7 mouse cellular contexts compared by ENCODE assay signal in genomic region chr17:49530215-49530614, GRCm38 (mm10). TPM values are rescaled to one million over a fixed set of nuclear protein-coding genes. Genes with fewer than 3 reads are reported as not detected.
DNase-seq lines count a peak whose midpoint lies in the region; ATAC-seq and TF ChIP-seq lines count a peak whose summit lies in the region.

No protein-coding gene starts in this region.

- H3K27me3 ChIP-seq in embryonic facial prominence, embryonic 10.5 days (replicated peaks; ENCODE audit: low read depth, poor library complexity, severe bottlenecking), result no peaks in the 10 kb centered on the region
- no peaks in the 10 kb centered on the region for H3K27me3 ChIP-seq in liver, embryonic 13.5 days

- no peaks in the 10 kb centered on the region for H3K4me1 ChIP-seq in embryonic facial prominence, embryonic 10.5 days
- no peaks in the 10 kb centered on the region for H3K4me1 ChIP-seq in liver, embryonic 13.5 days (replicated peaks)

- no peak for ATAC-seq in liver, embryonic 13.5 days (ENCODE audit: low read depth)

- no peak overlapping the region for H3K4me2 ChIP-seq in liver, embryonic 13.5 days

- intact Hi-C loops in left cerebral cortex, adult 2 months (cut with DNase I), result loop anchor here (2.0 to 5.0 kb wide), 2 partner anchors 35 to 367 kb away; partner anchors contain the start of gene Daam2

- no peak overlapping the region for H3K4me3 ChIP-seq in left cerebral cortex, adult 2 months
- no peak overlapping the region for H3K4me3 ChIP-seq in embryonic facial prominence, embryonic 10.5 days
- no peak overlapping the region for H3K4me3 ChIP-seq in liver, embryonic 13.5 days (replicated peaks)

- DNase-seq in left cerebral cortex, adult 2 months (ENCODE audit: extremely low spot score in 1 of 2, low spot score in 2 of 2), result no peak
- DNase-seq in left cerebral cortex, adult 11 months (ENCODE audit: low spot score), result no peak
- DNase-seq in ES-CJ7 (ENCODE audit: low read depth, low spot score), result peak; percentile 92
- DNase-seq in adrenal gland, postnatal 10 days, result peak; percentile 65
- peak; percentile 57 for DNase-seq in embryonic facial prominence, embryonic 10.5 days (ENCODE audit: low spot score)
- peak; percentile 5 for DNase-seq in liver, embryonic 13.5 days
- DNase-seq in thymus, postnatal 0 days (ENCODE audit: low spot score), result peak; percentile 19

- H3K9me3 ChIP-seq in embryonic facial prominence, embryonic 10.5 days, result 0 out of 2 replicates have a peak, but pooled peaks cover 4% of the 10 kb centered on the region
- H3K9me3 ChIP-seq in liver, embryonic 13.5 days (replicated peaks), result no peaks in the 10 kb centered on the region

- no peak overlapping the region for H3K9ac ChIP-seq in liver, embryonic 13.5 days

- 21% methylated on average over 3 of the region's 3 CpGs for WGBS in embryonic facial prominence, embryonic 10.5 days
- WGBS in liver, embryonic 13.5 days (ENCODE audit: insufficient replicate concordance), result 10% methylated on average over 3 of the region's 3 CpGs

- 0 out of 2 replicates have a peak, but pooled peaks cover 14% of the 10 kb centered on the region for H3K36me3 ChIP-seq in embryonic facial prominence, embryonic 10.5 days (replicated peaks)
- no peaks in the 10 kb centered on the region for H3K36me3 ChIP-seq in liver, embryonic 13.5 days

- peak; percentile 48 for TF ChIP-seq CTCF in left cerebral cortex, adult 2 months (IDR thresholded peaks at IDR 0.05)

- H3K27ac ChIP-seq in left cerebral cortex, adult 2 months, result no peak overlapping the region
- H3K27ac ChIP-seq in embryonic facial prominence, embryonic 10.5 days (replicated peaks), result no peak overlapping the region
- no peak overlapping the region for H3K27ac ChIP-seq in liver, embryonic 13.5 days

RNA-seq across cellular contexts. Expression of gene Daam2, which starts 33.9 kb away (rescaled TPM):
- total RNA-seq in left cerebral cortex, adult 2 months (2021), result 10 to 100 TPM; 48.7 to 55.6 TPM
- 10 to 100 TPM; 23.1 to 24.5 TPM for total RNA-seq in adrenal gland, postnatal 10 days (2021)
- 4.8 and 6.1 TPM in 2 replicates for polyA plus RNA-seq in embryonic facial prominence, embryonic 10.5 days (2016; fragmentation: Nextera tagmentation; extraction: Ambion mirVana)
- 0.30 and 0.49 TPM in 2 replicates for polyA plus RNA-seq in liver, embryonic 13.5 days (2015; fragmentation: Nextera tagmentation; extraction: Ambion mirVana)
- polyA plus RNA-seq in thymus, postnatal 0 days (2015; fragmentation: Nextera tagmentation; extraction: Ambion mirVana), result 0.18 and 0.30 TPM in 2 replicates

Comparison
In these comparisons a context has a peak if more than half of its experiments do, and no peak if none do; other contexts are left out.
1. DNase-seq: peak in ES-CJ7 (single experiment), adrenal gland, postnatal 10 days (single experiment), embryonic facial prominence, embryonic 10.5 days (single experiment), liver, embryonic 13.5 days (single experiment) and thymus, postnatal 0 days (single experiment); none in left cerebral cortex, adult 2 months (0 of 2) and left cerebral cortex, adult 11 months (single experiment).